Mouse (Mus musculus) erythroid progenitor cell, adult 5-6 weeks (primary cell): ENCODE results near the gene Olfr776. TPM values are rescaled to one million over a fixed set of nuclear protein-coding genes. Genes with fewer than 3 reads are reported as not detected.
"Not testable (repeated sequence)": the region's sequence is repeated elsewhere in the genome, so short reads cannot be mapped to it uniquely, and the experiment has no call there.

ENCODE experiments used
- ATAC-seq: replicated peaks from 2 replicates; pipeline ENCODE4 v1.8.0; 2016; ENCODE audit warnings: moderate number of reproducible peaks, mild to moderate bottlenecking, moderate TSS enrichment, inconsistent platforms; ENCODE audit not compliant: poor library complexity, low FRiP score, severe bottlenecking
- total RNA-seq, 2 experiments: library from RNA; stranded (forward) in 1 of 2; stranded (reverse) in 1 of 2; fragments of 150-400 nt in 1 of 2; fragments of 186-747, 209-891 nt in 1 of 2; gene quantifications; 2 replicates each; pipeline versions ENCODE4 v1.2.3 to v1.2.4; 2015 to 2017; ENCODE audit warnings: low replicate concordance in 2 of 2

The Olfr776 gene
- total RNA-seq (2015; ENCODE audit: low replicate concordance) = not detected in 2 replicates
- not detected in 2 replicates for total RNA-seq (2017; ENCODE audit: low replicate concordance)

DNA sequence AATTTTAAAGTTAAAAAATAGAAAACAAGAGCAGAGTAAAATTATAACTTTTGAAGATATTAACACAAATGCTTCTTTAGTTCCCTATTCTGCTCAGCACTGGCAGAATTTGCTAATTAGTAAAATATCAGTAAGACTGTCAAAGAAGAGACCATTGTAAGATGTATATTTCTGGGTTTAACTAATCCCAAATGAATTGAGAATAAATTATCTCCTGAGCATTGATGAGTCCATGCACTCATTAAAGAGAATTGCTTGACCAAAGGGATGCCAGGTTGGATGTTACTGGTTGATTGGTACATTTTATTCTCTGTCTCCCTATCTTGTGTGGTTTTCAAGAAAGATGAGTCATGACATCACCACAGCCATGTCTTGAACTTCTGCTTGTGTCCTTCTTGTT, at the start of gene Olfr776:
Gene Olfr776, plus strand, starts transcription at position 301 of the 400 bp plus-strand sequence.
- ATAC-seq = no peak

DNA sequence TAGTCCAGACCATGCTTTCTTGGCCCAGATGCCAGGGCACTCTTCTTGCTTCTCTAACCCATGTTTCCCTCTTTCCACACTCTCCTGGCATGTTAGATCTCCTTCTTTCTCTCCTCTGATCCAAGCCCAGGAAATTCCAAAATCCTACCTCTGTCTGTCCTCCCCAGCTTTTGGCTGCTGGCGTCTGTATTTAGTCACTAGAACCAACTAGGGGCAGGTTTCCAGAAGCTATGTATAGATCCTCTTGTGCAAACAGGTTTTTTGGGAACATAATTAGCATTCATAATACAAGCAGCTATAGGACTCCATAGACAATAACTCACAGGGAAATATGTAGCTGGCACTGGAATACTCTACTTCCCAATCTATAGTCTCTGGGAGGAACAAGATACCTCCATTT, 28.2 kb upstream of the Olfr776 start:
- ATAC-seq = no peak

- ATAC-seq = no peak
Observed at GRCm38 (mm10) chr10:129235904-129236303, 23.0 kb upstream of the Olfr776 start, which contains the start of gene Olfr774. Gene Olfr774, plus strand, starts transcription at chr10:129236204.

DNA sequence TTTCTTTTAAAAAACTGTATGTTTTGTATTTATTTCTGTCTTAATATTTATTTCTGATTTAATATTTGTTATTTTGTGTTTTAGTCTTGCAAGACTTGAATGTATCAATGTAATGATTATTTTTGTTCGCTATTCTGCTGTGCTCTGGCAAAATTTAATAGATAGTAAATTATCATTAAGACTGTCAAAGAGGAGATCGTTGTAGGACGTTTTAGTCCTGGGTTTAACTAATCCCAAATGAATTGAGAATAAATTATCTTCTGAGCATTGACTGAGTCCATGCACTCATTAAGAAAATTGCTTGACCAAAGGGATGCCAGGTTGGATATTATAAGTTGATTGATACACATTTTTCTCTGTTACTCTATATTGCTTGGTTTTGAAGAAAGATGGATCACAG, 10.8 kb upstream of the Olfr776 start, which contains the start of gene Olfr775:
Gene Olfr775, plus strand, starts transcription at position 301 of the 400 bp plus-strand sequence.
- ATAC-seq = no peak

DNA sequence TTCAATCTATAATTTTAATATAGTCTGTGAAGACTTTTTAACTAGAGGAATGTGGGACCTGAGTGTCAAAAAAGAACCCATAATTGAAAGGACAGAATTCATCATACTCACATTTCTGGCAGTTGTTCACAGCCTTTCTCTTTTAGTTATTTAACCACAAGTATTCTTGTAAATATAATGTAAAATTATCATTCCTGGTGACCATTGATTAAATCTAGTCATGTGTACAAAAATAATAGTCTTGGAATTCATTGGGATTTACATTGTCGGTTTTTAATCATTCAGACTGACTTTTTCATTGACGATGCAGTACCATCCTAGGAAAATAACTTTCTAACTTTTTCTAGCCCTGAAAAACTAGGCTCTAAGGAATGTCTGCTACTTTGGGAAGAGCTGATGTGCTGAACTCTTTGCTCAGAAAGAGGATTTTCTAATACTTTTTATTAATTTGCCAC, 12.2 kb downstream of the Olfr776 start, which contains the start of gene Olfr777:
Gene Olfr777, minus strand, starts transcription at position 405 of the 455 bp plus-strand sequence.
- no peak for ATAC-seq

DNA sequence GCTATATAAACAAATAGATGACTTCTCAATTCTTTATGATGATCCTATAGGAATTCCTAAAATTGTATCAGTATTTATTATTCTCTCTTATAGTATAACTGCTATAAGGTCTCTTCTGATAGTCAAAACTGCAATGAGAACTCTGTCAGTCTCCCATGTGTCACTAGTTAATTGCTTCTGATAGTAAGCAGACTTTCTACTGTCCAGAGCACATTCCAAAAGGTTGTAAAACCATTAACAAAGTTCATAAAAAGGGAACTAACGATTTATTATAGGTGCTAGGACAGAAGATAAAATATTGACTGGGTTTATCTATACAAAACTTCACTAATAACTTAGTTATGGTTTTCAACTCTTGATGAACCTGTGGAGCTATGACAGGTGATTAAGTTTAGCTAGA, 54.0 kb downstream of the Olfr776 start:
- ATAC-seq = not testable (repeated sequence)

GRCm38 (mm10) chr10:129313521-129313920, 54.6 kb downstream of the Olfr776 start:
- ATAC-seq = not testable (repeated sequence)

Other genes starting within 250 kb of the Olfr776 start
- gene Olfr763, start 248.3 kb upstream of the Olfr776 start, total RNA-seq (2015; ENCODE audit: low replicate concordance) = not detected in 2 replicates
- not detected in 2 replicates for gene Olfr763, start 248.3 kb upstream of the Olfr776 start, total RNA-seq (2017; ENCODE audit: low replicate concordance)
- not detected in 2 replicates for gene Olfr764-ps1, start 219.2 kb upstream of the Olfr776 start, total RNA-seq (2015; ENCODE audit: low replicate concordance)
- not detected in 2 replicates for gene Olfr764-ps1, start 219.2 kb upstream of the Olfr776 start, total RNA-seq (2017; ENCODE audit: low replicate concordance)
- not detected in 2 replicates for gene Olfr765, start 209.1 kb upstream of the Olfr776 start, total RNA-seq (2015; ENCODE audit: low replicate concordance)
- not detected in 2 replicates for gene Olfr765, start 209.1 kb upstream of the Olfr776 start, total RNA-seq (2017; ENCODE audit: low replicate concordance)
- gene Olfr766-ps1, start 190.2 kb upstream of the Olfr776 start, total RNA-seq (2015; ENCODE audit: low replicate concordance) = not detected in 2 replicates
- gene Olfr766-ps1, start 190.2 kb upstream of the Olfr776 start, total RNA-seq (2017; ENCODE audit: low replicate concordance) = not detected in 2 replicates
- gene Olfr767, start 176.2 kb upstream of the Olfr776 start, total RNA-seq (2015; ENCODE audit: low replicate concordance) = not detected in 2 replicates
- not detected in 2 replicates for gene Olfr767, start 176.2 kb upstream of the Olfr776 start, total RNA-seq (2017; ENCODE audit: low replicate concordance)
- not detected in 2 replicates for gene Olfr768, start 159.8 kb upstream of the Olfr776 start, total RNA-seq (2015; ENCODE audit: low replicate concordance)
- not detected in 2 replicates for gene Olfr768, start 159.8 kb upstream of the Olfr776 start, total RNA-seq (2017; ENCODE audit: low replicate concordance)
- gene Olfr769, start 141.3 kb upstream of the Olfr776 start, total RNA-seq (2015; ENCODE audit: low replicate concordance) = not detected in 2 replicates
- not detected in 2 replicates for gene Olfr769, start 141.3 kb upstream of the Olfr776 start, total RNA-seq (2017; ENCODE audit: low replicate concordance)
- not detected in 2 replicates for gene Olfr770, start 120.1 kb upstream of the Olfr776 start, total RNA-seq (2015; ENCODE audit: low replicate concordance)
- gene Olfr770, start 120.1 kb upstream of the Olfr776 start, total RNA-seq (2017; ENCODE audit: low replicate concordance) = not detected in 2 replicates
- not detected in 2 replicates for gene Olfr771, start 94.4 kb upstream of the Olfr776 start, total RNA-seq (2015; ENCODE audit: low replicate concordance)
- not detected in 2 replicates for gene Olfr771, start 94.4 kb upstream of the Olfr776 start, total RNA-seq (2017; ENCODE audit: low replicate concordance)
- not detected in 2 replicates for gene Olfr772, start 81.2 kb upstream of the Olfr776 start, total RNA-seq (2015; ENCODE audit: low replicate concordance)
- gene Olfr772, start 81.2 kb upstream of the Olfr776 start, total RNA-seq (2017; ENCODE audit: low replicate concordance) = not detected in 2 replicates
- not detected in 2 replicates for gene Olfr773, start 71.7 kb upstream of the Olfr776 start, total RNA-seq (2015; ENCODE audit: low replicate concordance)
- gene Olfr773, start 71.7 kb upstream of the Olfr776 start, total RNA-seq (2017; ENCODE audit: low replicate concordance) = not detected in 2 replicates
- not detected in 2 replicates for gene Olfr774, start 22.9 kb upstream of the Olfr776 start, total RNA-seq (2015; ENCODE audit: low replicate concordance)
- not detected in 2 replicates for gene Olfr774, start 22.9 kb upstream of the Olfr776 start, total RNA-seq (2017; ENCODE audit: low replicate concordance)
- gene Olfr775, start 10.7 kb upstream of the Olfr776 start, total RNA-seq (2015; ENCODE audit: low replicate concordance) = not detected in 2 replicates
- gene Olfr775, start 10.7 kb upstream of the Olfr776 start, total RNA-seq (2017; ENCODE audit: low replicate concordance) = not detected in 2 replicates
- not detected in 2 replicates for gene Olfr777, start 12.4 kb downstream of the Olfr776 start, total RNA-seq (2015; ENCODE audit: low replicate concordance)
- not detected in 2 replicates for gene Olfr777, start 12.4 kb downstream of the Olfr776 start, total RNA-seq (2017; ENCODE audit: low replicate concordance)
- not detected in 2 replicates for gene Olfr780, start 59.0 kb downstream of the Olfr776 start, total RNA-seq (2015; ENCODE audit: low replicate concordance)
- gene Olfr780, start 59.0 kb downstream of the Olfr776 start, total RNA-seq (2017; ENCODE audit: low replicate concordance) = not detected in 2 replicates
- not detected in 2 replicates for gene Olfr781, start 69.7 kb downstream of the Olfr776 start, total RNA-seq (2015; ENCODE audit: low replicate concordance)
- gene Olfr781, start 69.7 kb downstream of the Olfr776 start, total RNA-seq (2017; ENCODE audit: low replicate concordance) = not detected in 2 replicates
- not detected in 2 replicates for gene Olfr782, start 89.7 kb downstream of the Olfr776 start, total RNA-seq (2015; ENCODE audit: low replicate concordance)
- not detected in 2 replicates for gene Olfr782, start 89.7 kb downstream of the Olfr776 start, total RNA-seq (2017; ENCODE audit: low replicate concordance)
- 0.42 TPM in 1 of 2 replicates, not detected in the other for gene Olfr784, start 125.0 kb downstream of the Olfr776 start, total RNA-seq (2015; ENCODE audit: low replicate concordance)
- gene Olfr784, start 125.0 kb downstream of the Olfr776 start, total RNA-seq (2017; ENCODE audit: low replicate concordance) = not detected in 2 replicates
- not detected in 2 replicates for gene Olfr785, start 146.3 kb downstream of the Olfr776 start, total RNA-seq (2015; ENCODE audit: low replicate concordance)
- gene Olfr785, start 146.3 kb downstream of the Olfr776 start, total RNA-seq (2017; ENCODE audit: low replicate concordance) = not detected in 2 replicates
- not detected in 2 replicates for gene Olfr786, start 168.2 kb downstream of the Olfr776 start, total RNA-seq (2015; ENCODE audit: low replicate concordance)
- gene Olfr786, start 168.2 kb downstream of the Olfr776 start, total RNA-seq (2017; ENCODE audit: low replicate concordance) = not detected in 2 replicates
- not detected in 2 replicates for gene Olfr787, start 202.7 kb downstream of the Olfr776 start, total RNA-seq (2015; ENCODE audit: low replicate concordance)
- not detected in 2 replicates for gene Olfr787, start 202.7 kb downstream of the Olfr776 start, total RNA-seq (2017; ENCODE audit: low replicate concordance)
- not detected in 2 replicates for gene Olfr788, start 211.9 kb downstream of the Olfr776 start, total RNA-seq (2015; ENCODE audit: low replicate concordance)
- gene Olfr788, start 211.9 kb downstream of the Olfr776 start, total RNA-seq (2017; ENCODE audit: low replicate concordance) = not detected in 2 replicates
- not detected in 2 replicates for gene Olfr789, start 225.6 kb downstream of the Olfr776 start, total RNA-seq (2015; ENCODE audit: low replicate concordance)
- not detected in 2 replicates for gene Olfr789, start 225.6 kb downstream of the Olfr776 start, total RNA-seq (2017; ENCODE audit: low replicate concordance)
- gene Olfr790, start 239.4 kb downstream of the Olfr776 start, total RNA-seq (2015; ENCODE audit: low replicate concordance) = not detected in 2 replicates
- not detected in 2 replicates for gene Olfr790, start 239.4 kb downstream of the Olfr776 start, total RNA-seq (2017; ENCODE audit: low replicate concordance)